Mouse (Mus musculus) spleen, adult 12 weeks (tissue): Measurements from ENCODE around the gene Ccdc8.
"Not testable (repeated sequence)": the region's sequence is repeated elsewhere in the genome, so short reads cannot be mapped to it uniquely, and the experiment has no call there.

Source experiments
- DNase-seq: peaks from one replicate; pipeline ENCODE4 v3.0.0; 2022; ENCODE audit warnings: low spot score

The Ccdc8 gene

GRCm38 (mm10) chr7:16992451-16992807 is at the start of gene Ccdc8:
Gene Ccdc8 (plus strand): TSS chr7:16992708.
- no peak for DNase-seq

- DNase-seq: no peak
These were observed 49.6 kb upstream of the Ccdc8 start for GRCm38 (mm10) chr7:16942861-16943260.

- no peak for DNase-seq
These were observed 48.3 kb upstream of the Ccdc8 start, which contains the start of gene Pnmal2 for GRCm38 (mm10) chr7:16944061-16944807. Gene Pnmal2 (plus strand): TSS chr7:16944682.

GRCm38 (mm10) chr7:16944808-16945315 is 47.6 kb upstream of the Ccdc8 start:
- DNase-seq: no peak

- DNase-seq: no peak
These were observed 47.1 kb upstream of the Ccdc8 start for GRCm38 (mm10) chr7:16945419-16945818.

GRCm38 (mm10) chr7:16946441-16947348 is 45.8 kb upstream of the Ccdc8 start:
- no peak for DNase-seq

- DNase-seq: no peak
These were observed 45.1 kb upstream of the Ccdc8 start for GRCm38 (mm10) chr7:16947349-16947895.

- DNase-seq: no peak
These were observed 44.5 kb upstream of the Ccdc8 start for GRCm38 (mm10) chr7:16947959-16948361.

GRCm38 (mm10) chr7:16948923-16949458 is 43.5 kb upstream of the Ccdc8 start:
- DNase-seq: no peak

GRCm38 (mm10) chr7:16949908-16950841 is 42.3 kb upstream of the Ccdc8 start:
- no peak for DNase-seq

GRCm38 (mm10) chr7:16950861-16951635 is 41.5 kb upstream of the Ccdc8 start:
- DNase-seq: peak; percentile 58

- DNase-seq: not testable (repeated sequence)
These were observed 38.7 kb upstream of the Ccdc8 start for GRCm38 (mm10) chr7:16953776-16954175.

- DNase-seq: no peak
These were observed 36.8 kb upstream of the Ccdc8 start for GRCm38 (mm10) chr7:16955712-16956111.

- no peak for DNase-seq
These were observed 35.9 kb upstream of the Ccdc8 start for GRCm38 (mm10) chr7:16956410-16957265.

- DNase-seq: no peak
These were observed 32.8 kb upstream of the Ccdc8 start, which contains the start of gene Pnmal1 for GRCm38 (mm10) chr7:16959539-16960187. Gene Pnmal1 (plus strand): TSS chr7:16959679.

- DNase-seq: no peak
These were observed 30.8 kb upstream of the Ccdc8 start for GRCm38 (mm10) chr7:16961678-16962077.

GRCm38 (mm10) chr7:16968414-16968813 is 24.1 kb upstream of the Ccdc8 start:
- DNase-seq: no peak

GRCm38 (mm10) chr7:16971160-16971559 is 21.3 kb upstream of the Ccdc8 start:
- no peak for DNase-seq

GRCm38 (mm10) chr7:16974018-16974417 is 18.5 kb upstream of the Ccdc8 start:
- DNase-seq: no peak
